Mouse (Mus musculus) myocyte (in vitro differentiated cells): ENCODE measurements around the gene Hoxa6. TPM values are rescaled to one million over a fixed set of nuclear protein-coding genes. Genes with fewer than 3 reads are reported as not detected.
A peak's percentile ranks its signal among the peaks of the same experiment; 100 is the strongest.

Experiments used
- H3K27me3 ChIP-seq: one replicate; pipeline ENCODE4 v1.6.1; 2011; ENCODE audit not compliant: control insufficient read depth, insufficient read depth, insufficient read length
- H3K36me3 ChIP-seq: one replicate; pipeline ENCODE4 v1.6.1; 2011; ENCODE audit not compliant: control insufficient read depth, insufficient read depth
- H3K4me2 ChIP-seq: one replicate; pipeline ENCODE4 v1.6.1; 2011; ENCODE audit warnings: low read depth, control low read depth
- H3K4me3 ChIP-seq: one replicate; pipeline ENCODE4 v1.5.1; 2011; ENCODE audit warnings: mild to moderate bottlenecking, control low read depth, moderate library complexity
- H3K79me2 ChIP-seq: one replicate; pipeline ENCODE4 v1.6.1; 2011; ENCODE audit not compliant: control insufficient read depth, insufficient read depth
- H3ac ChIP-seq: one replicate; pipeline ENCODE4 v1.6.1; 2011; ENCODE audit not compliant: control insufficient read depth, insufficient read length
- CEBPB ChIP-seq: IDR thresholded peaks from 2 replicates; pipeline ENCODE4 v1.6.1; 2011; ENCODE audit warnings: mild to moderate bottlenecking, moderate library complexity; ENCODE audit not compliant: poor library complexity, insufficient read depth, severe bottlenecking
- E2F4 ChIP-seq: IDR thresholded peaks from one replicate; pipeline ENCODE4 v1.6.1; 2011; ENCODE audit warnings: mild to moderate bottlenecking, control low read depth, moderate library complexity; ENCODE audit not compliant: insufficient read depth
- MAX ChIP-seq: IDR thresholded peaks from one replicate; pipeline ENCODE4 v1.6.1; 2011; ENCODE audit warnings: low read depth, mild to moderate bottlenecking, control low read depth
- MYOD1 ChIP-seq, 3 experiments: IDR thresholded peaks; one replicate each; pipeline ENCODE4 v1.6.1; 2011; ENCODE audit warnings: control low read depth in 2 of 3, low read depth in 2 of 3, mild to moderate bottlenecking in 2 of 3, moderate library complexity in 1 of 3; ENCODE audit not compliant: insufficient read length in 2 of 3, control insufficient read depth in 1 of 3
- MYOG ChIP-seq, 3 experiments: IDR thresholded peaks; one replicate each; pipeline ENCODE4 v1.6.1; 2011; ENCODE audit warnings: control low read depth in 2 of 3, low read depth in 2 of 3, mild to moderate bottlenecking in 2 of 3; ENCODE audit not compliant: insufficient read length in 2 of 3, control insufficient read depth in 1 of 3, insufficient read depth in 1 of 3
- POLR2A ChIP-seq: IDR thresholded peaks from one replicate; pipeline ENCODE4 v1.6.1; 2011; ENCODE audit warnings: low read depth, mild to moderate bottlenecking, control low read depth, moderate library complexity; ENCODE audit not compliant: insufficient read length
- POLR2AphosphoS2 ChIP-seq: IDR thresholded peaks from one replicate; pipeline ENCODE4 v1.6.1; 2011; ENCODE audit warnings: low read depth, control low read depth; ENCODE audit not compliant: insufficient read length
- REST ChIP-seq: IDR thresholded peaks from one replicate; pipeline ENCODE4 v1.6.1; 2011; ENCODE audit warnings: mild to moderate bottlenecking, control low read depth, moderate library complexity; ENCODE audit not compliant: insufficient read depth, insufficient read length
- SRF ChIP-seq: IDR thresholded peaks from one replicate; pipeline ENCODE4 v1.6.1; 2011; ENCODE audit warnings: low read depth; ENCODE audit not compliant: control insufficient read depth, insufficient read length
- TCF12 ChIP-seq: IDR thresholded peaks from one replicate; pipeline ENCODE4 v1.6.1; 2011; ENCODE audit warnings: mild to moderate bottlenecking, control low read depth; ENCODE audit not compliant: poor library complexity, insufficient read depth, severe bottlenecking
- TCF3 ChIP-seq: IDR thresholded peaks from one replicate; pipeline ENCODE4 v1.6.1; 2011; ENCODE audit warnings: low read depth, control low read depth; ENCODE audit not compliant: insufficient read length
- USF1 ChIP-seq: IDR thresholded peaks from one replicate; pipeline ENCODE4 v1.6.1; 2011; ENCODE audit warnings: low read depth, mild to moderate bottlenecking, control low read depth, moderate library complexity
- polyA plus RNA-seq: library from polyadenylated mRNA; unstranded; fragments of >200 nt; fragmentation: generic; extraction: Trizol; gene quantifications from one replicate; pipeline ENCODE4 v1.2.1, GENCODE M21; 2012; ENCODE audit warnings: missing spikeins

The Hoxa6 gene
- polyA plus RNA-seq, 1 experiment, result 0.88 TPM

- no peak overlapping the region for H3ac ChIP-seq
- no peaks in the 10 kb centered on the region for H3K27me3 ChIP-seq
- TF ChIP-seq E2F4, result no peak
- TF ChIP-seq POLR2AphosphoS2, result no peak
- TF ChIP-seq TCF3, result no peak
- TF ChIP-seq USF1, result no peak
- TF ChIP-seq REST, result no peak
- TF ChIP-seq CEBPB, result no peak
- TF ChIP-seq MAX, result no peak
- no peak for TF ChIP-seq MYOG (IDR thresholded peaks at IDR 0.05; ENCODE audit: control insufficient read depth in 1 of 3, insufficient read depth in 1 of 3, insufficient read length in 2 of 3, low read depth in 2 of 3)
- no peak for TF ChIP-seq TCF12
- TF ChIP-seq MYOD1 (IDR thresholded peaks at IDR 0.05; ENCODE audit: control insufficient read depth in 1 of 3, insufficient read length in 2 of 3, low read depth in 2 of 3), result no peak
- no peak for TF ChIP-seq POLR2A
- no peak for TF ChIP-seq SRF
- peak overlapping the region; percentile 79 for H3K4me2 ChIP-seq
- H3K36me3 ChIP-seq, result no peaks in the 10 kb centered on the region
- peak overlapping the region; percentile 86 for H3K4me3 ChIP-seq
- H3K79me2 ChIP-seq, result peaks cover 66% of the 10 kb centered on the region
Observed at GRCm38 (mm10) chr6:52238976-52239375, 30.5 kb upstream of the Hoxa6 start.

DNA sequence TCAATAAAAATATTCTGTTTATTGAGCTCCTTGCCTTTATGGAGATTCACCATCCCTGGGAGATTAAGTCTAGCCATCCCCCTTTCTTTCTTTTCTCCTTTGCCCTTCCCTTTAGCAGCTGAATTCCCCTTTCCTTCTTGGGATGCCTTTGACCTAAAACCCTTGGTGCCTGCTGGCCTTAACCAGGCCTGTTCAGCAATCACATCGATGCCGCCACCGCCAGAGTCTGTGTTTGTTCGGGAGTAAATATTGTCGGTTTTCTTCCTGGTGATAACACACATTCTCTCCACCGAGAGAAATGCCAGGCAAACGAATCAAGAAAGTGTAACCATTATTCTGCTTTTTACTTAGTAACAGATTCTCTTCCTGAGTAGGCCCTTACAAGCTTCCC, 29.6 kb upstream of the Hoxa6 start:
- Histone ChIP-seq H3K36me3 (no peaks in the 10 kb centered on the region), H3ac (no peak overlapping the region), H3K27me3 (no peaks in the 10 kb centered on the region), H3K4me2 (peak overlapping the region; percentile 79), H3K4me3 (peak overlapping the region; percentile 86), H3K79me2 (peaks cover 67% of the 10 kb centered on the region)
- no peak for TF ChIP-seq POLR2AphosphoS2
- no peak for TF ChIP-seq CEBPB
- TF ChIP-seq E2F4, result no peak
- TF ChIP-seq SRF, result no peak

DNA sequence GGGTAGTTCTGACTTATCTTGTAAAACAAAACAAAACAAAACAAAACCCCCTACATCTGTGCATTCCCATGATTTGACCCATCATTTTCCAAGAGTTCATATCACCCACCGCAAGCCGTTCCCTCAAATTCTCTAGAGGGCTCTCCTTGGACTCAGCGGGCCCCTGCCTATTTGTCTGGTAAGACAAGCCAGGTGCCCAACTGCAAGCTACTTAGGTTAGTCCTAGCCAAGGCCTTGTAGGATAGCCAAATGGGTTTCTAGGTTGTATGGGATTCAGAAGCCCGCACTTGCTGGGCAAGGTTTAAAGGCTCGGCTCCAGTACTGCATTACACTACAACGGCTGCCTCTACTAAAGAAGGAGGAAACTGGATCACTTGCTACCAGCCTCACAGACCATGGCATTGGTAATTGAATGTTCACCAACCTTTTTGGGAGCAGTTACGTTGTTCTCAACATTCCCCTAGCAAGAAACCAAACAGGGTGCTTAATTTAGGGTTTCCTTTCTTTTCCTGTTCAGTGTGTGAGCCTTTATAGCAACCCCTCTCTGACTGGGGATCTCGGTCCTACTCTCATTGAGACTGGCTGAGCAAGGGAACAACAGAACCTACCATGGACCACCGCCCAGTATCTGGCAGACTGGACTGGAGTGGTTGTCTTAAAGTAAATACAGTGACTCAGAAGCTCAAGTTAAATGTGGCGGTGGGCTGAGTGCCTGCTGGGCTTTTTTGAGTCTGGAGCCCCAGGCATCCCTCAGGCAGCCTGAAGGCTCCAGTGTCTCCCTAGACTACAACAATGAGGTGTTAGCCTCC, 29.0 kb upstream of the Hoxa6 start:
- Histone ChIP-seq H3K79me2 (peaks cover 73% of the 10 kb centered on the region), H3K4me2 (peak overlapping the region; percentile 79), H3K27me3 (no peaks in the 10 kb centered on the region), H3K36me3 (no peaks in the 10 kb centered on the region), H3ac (no peak overlapping the region), H3K4me3 (peak overlapping the region; percentile 86)
- no peak for TF ChIP-seq TCF3
- TF ChIP-seq USF1, result no peak
- TF ChIP-seq MYOD1 (IDR thresholded peaks at IDR 0.05; ENCODE audit: control insufficient read depth in 1 of 3, insufficient read length in 2 of 3, low read depth in 2 of 3), result no peak
- TF ChIP-seq REST, result no peak
- no peak for TF ChIP-seq E2F4
- TF ChIP-seq MYOG (IDR thresholded peaks at IDR 0.05; ENCODE audit: control insufficient read depth in 1 of 3, insufficient read depth in 1 of 3, insufficient read length in 2 of 3, low read depth in 2 of 3), result no peak
- TF ChIP-seq POLR2AphosphoS2, result no peak
- no peak for TF ChIP-seq TCF12
- TF ChIP-seq MAX, result no peak
- TF ChIP-seq CEBPB, result no peak

- Histone ChIP-seq H3K27me3 (no peaks in the 10 kb centered on the region), H3K4me3 (peak overlapping the region; percentile 86), H3K79me2 (peaks cover 78% of the 10 kb centered on the region), H3K4me2 (peak overlapping the region; percentile 79), H3K36me3 (no peaks in the 10 kb centered on the region), H3ac (no peak overlapping the region)
- no peak for TF ChIP-seq MYOD1 (IDR thresholded peaks at IDR 0.05; ENCODE audit: control insufficient read depth in 1 of 3, insufficient read length in 2 of 3, low read depth in 2 of 3)
- no peak for TF ChIP-seq USF1
- TF ChIP-seq TCF12, result no peak
- TF ChIP-seq MAX, result no peak
- TF ChIP-seq POLR2A, result no peak
- TF ChIP-seq TCF3, result no peak
- TF ChIP-seq MYOG (IDR thresholded peaks at IDR 0.05; ENCODE audit: control insufficient read depth in 1 of 3, insufficient read depth in 1 of 3, insufficient read length in 2 of 3, low read depth in 2 of 3), result no peak
- no peak for TF ChIP-seq E2F4
- no peak for TF ChIP-seq REST
- TF ChIP-seq POLR2AphosphoS2, result no peak
- TF ChIP-seq SRF, result no peak
- TF ChIP-seq CEBPB, result no peak
Observed at GRCm38 (mm10) chr6:52236806-52237205, 28.3 kb upstream of the Hoxa6 start.

DNA sequence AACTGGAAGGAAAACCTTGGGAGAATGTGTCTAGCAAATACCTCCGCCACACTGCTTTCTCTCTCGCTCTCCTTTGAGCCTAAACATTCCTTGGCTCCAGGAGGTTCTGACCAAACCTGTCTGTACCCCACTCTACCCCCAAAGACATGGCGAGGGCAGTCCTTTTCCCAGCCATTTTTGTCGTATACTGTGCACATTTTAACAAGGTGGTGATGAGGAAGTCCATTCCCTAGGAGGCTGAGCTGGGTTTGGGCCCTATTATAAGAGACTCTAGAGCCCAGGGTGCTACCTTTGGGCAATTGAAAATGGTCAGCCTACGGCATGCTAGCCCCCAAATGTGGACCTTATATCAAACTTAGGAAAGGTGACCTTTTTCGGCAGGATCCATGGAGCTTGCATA, 27.3 kb upstream of the Hoxa6 start:
- no peak for TF ChIP-seq USF1
- TF ChIP-seq SRF, result no peak
- TF ChIP-seq TCF12, result no peak
- TF ChIP-seq MAX, result no peak
- no peak for TF ChIP-seq TCF3
- TF ChIP-seq MYOG (IDR thresholded peaks at IDR 0.05; ENCODE audit: control insufficient read depth in 1 of 3, insufficient read depth in 1 of 3, insufficient read length in 2 of 3, low read depth in 2 of 3), result no peak
- TF ChIP-seq MYOD1 (IDR thresholded peaks at IDR 0.05; ENCODE audit: control insufficient read depth in 1 of 3, insufficient read length in 2 of 3, low read depth in 2 of 3), result no peak
- TF ChIP-seq REST, result no peak
- TF ChIP-seq E2F4, result no peak
- TF ChIP-seq CEBPB, result no peak
- peak overlapping the region; percentile 79 for H3K4me2 ChIP-seq
- peaks cover 87% of the 10 kb centered on the region for H3K79me2 ChIP-seq
- no peaks in the 10 kb centered on the region for H3K36me3 ChIP-seq
- no peak overlapping the region for H3ac ChIP-seq
- H3K27me3 ChIP-seq, result no peaks in the 10 kb centered on the region
- H3K4me3 ChIP-seq, result no peak overlapping the region
